Mouse (Mus musculus) liver, embryonic 16.5 days (tissue): Measurements from ENCODE around the gene Lce1b. TPM values are rescaled to one million over a fixed set of nuclear protein-coding genes. Genes with fewer than 3 reads are reported as not detected.
"Not testable (repeated sequence)": the region's sequence is repeated elsewhere in the genome, so short reads cannot be mapped to it uniquely, and the experiment has no call there.

ENCODE experiments used
- ATAC-seq: fragments of 200-750 bp; cut with Nextera tagmentation; 2 replicates; pipeline ENCODE4 v1.8.0; 2017; ENCODE audit warnings: low read depth, mild to moderate bottlenecking, moderate number of reproducible peaks, moderate library complexity
- H3K27ac ChIP-seq: fragments of 300-500 bp; sonication (generic); 2 replicates; pipeline ENCODE4 v1.5.1; 2014; ENCODE audit warnings: mild to moderate bottlenecking, low read length
- H3K27me3 ChIP-seq: fragments of 300-500 bp; sonication (generic); 2 replicates; pipeline ENCODE4 v1.6.1; 2014; ENCODE audit warnings: low read depth, low read length, mixed read lengths; ENCODE audit not compliant: control insufficient read depth, insufficient read depth
- H3K36me3 ChIP-seq: fragments of 300-500 bp; sonication (generic); 2 replicates; pipeline ENCODE4 v1.6.1; 2014; ENCODE audit warnings: mild to moderate bottlenecking; ENCODE audit not compliant: control insufficient read depth, insufficient read depth
- H3K4me1 ChIP-seq: fragments of 300-500 bp; sonication (generic); 2 replicates; pipeline ENCODE4 v1.6.1; 2014; ENCODE audit warnings: low read depth, low read length, mixed read lengths; ENCODE audit not compliant: control insufficient read depth
- H3K4me2 ChIP-seq: fragments of 300-500 bp; sonication (generic); 2 replicates; pipeline ENCODE4 v1.6.1; 2014; ENCODE audit warnings: low read depth, low read length, mixed read lengths
- H3K4me3 ChIP-seq: fragments of 300-500 bp; sonication (generic); 2 replicates; pipeline ENCODE4 v1.5.1; 2014; ENCODE audit warnings: low read depth, mild to moderate bottlenecking, low read length
- H3K9ac ChIP-seq: fragments of 300-500 bp; sonication (generic); 2 replicates; pipeline ENCODE4 v1.6.1; 2014; ENCODE audit warnings: low read depth, low read length
- H3K9me3 ChIP-seq: fragments of 300-500 bp; sonication (generic); replicated peaks from 2 replicates; pipeline ENCODE4 v1.6.1; 2016; ENCODE audit warnings: low read length; ENCODE audit not compliant: control insufficient read depth
- WGBS: fragments of 180-500 bp; shearing (Covaris S2); extraction: QIAGEN DNeasy Blood & Tissue Kit; methylation state at CpG from one replicate; pipeline ENCODE4 v1.1.7; 2014; ENCODE audit not compliant: insufficient replicate concordance; 5-methylcytosine and 5-hydroxymethylcytosine counted together
- polyA plus RNA-seq: library from polyadenylated mRNA; unstranded; fragments of >200 nt; fragmentation: Nextera tagmentation; extraction: Ambion mirVana; gene quantifications from 2 replicates; pipeline ENCODE4 v1.2.1, GENCODE M21; 2015

Gene Lce1b
- polyA plus RNA-seq, result not detected in 2 replicates

- no peaks in the 10 kb centered on the region for H3K27me3 ChIP-seq
- no peak within 1 kb of the TSS for H3K9ac ChIP-seq
- H3K4me1 ChIP-seq, result no peaks in the 10 kb centered on the region
- H3K4me2 ChIP-seq, result no peak within 1 kb of the TSS
- no peaks in the 10 kb centered on the region for H3K9me3 ChIP-seq
- ATAC-seq, result no peak
- no peaks in the 10 kb centered on the region for H3K36me3 ChIP-seq
- H3K27ac ChIP-seq, result no peak within 1 kb of the TSS
- no peak within 1 kb of the TSS for H3K4me3 ChIP-seq
Measured at GRCm38 (mm10) chr3:92656826-92657225, at the start of gene Lce1b. Lce1b (minus strand) TSS chr3:92656926.

- H3K9me3 ChIP-seq, result no peaks in the 10 kb centered on the region
- no peak for ATAC-seq
- no peak overlapping the region for H3K9ac ChIP-seq
- H3K4me2 ChIP-seq, result no peak overlapping the region
- 9% methylated on average over 1 of the region's 1 CpGs for WGBS
- H3K27me3 ChIP-seq, result no peaks in the 10 kb centered on the region
- H3K4me1 ChIP-seq, result no peaks in the 10 kb centered on the region
- no peaks in the 10 kb centered on the region for H3K36me3 ChIP-seq
- H3K27ac ChIP-seq, result no peak overlapping the region
- H3K4me3 ChIP-seq, result no peak overlapping the region
Measured at GRCm38 (mm10) chr3:92694613-92695012, 37.9 kb upstream of the Lce1b start.

DNA sequence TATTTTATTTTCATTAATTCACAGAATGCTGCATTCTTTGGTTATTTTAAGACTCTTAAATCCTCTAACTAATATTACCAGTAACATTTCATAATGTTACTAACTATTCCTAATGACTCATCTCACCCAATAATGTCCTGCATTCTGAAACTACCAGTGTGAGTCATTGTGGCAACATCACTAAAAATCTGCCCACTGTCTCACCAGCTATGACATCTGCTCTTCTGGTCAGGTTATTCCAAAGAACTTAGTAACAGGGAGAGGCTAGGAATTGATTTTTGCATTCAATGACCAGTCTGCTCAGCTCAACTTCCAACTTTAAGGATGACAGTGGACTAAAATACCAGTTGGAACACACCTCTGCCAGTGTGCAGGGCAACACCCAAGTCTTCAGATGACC, 35.0 kb upstream of the Lce1b start:
- Histone ChIP-seq H3K4me3 (no peak overlapping the region), H3K27ac (no peak overlapping the region), H3K9ac (no peak overlapping the region), H3K9me3 (no peaks in the 10 kb centered on the region), H3K36me3 (no peaks in the 10 kb centered on the region), H3K27me3 (no peaks in the 10 kb centered on the region), H3K4me1 (no peaks in the 10 kb centered on the region), H3K4me2 (no peak overlapping the region)
- no peak for ATAC-seq

DNA sequence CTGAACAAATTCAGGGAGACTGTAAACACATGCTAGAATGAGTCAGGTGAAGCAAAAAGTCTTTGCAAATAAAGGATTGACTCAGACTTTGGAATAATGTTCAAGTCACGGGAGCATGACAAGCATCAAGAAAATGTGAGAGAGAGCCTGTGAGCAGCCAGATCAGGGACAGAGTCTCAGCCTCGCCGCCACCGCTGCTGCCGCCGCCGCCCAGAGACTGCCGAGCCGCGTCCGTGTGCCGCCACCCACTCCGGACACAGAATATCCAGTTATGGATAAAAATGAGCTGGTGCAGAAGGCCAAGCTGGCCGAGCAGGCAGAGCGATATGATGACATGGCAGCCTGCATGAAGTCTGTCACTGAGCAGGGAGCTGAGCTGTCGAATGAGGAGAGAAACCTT, 32.4 kb upstream of the Lce1b start:
- not testable (repeated sequence) for H3K4me1 ChIP-seq, H3K4me2 ChIP-seq, H3K27me3 ChIP-seq, H3K27ac ChIP-seq, H3K36me3 ChIP-seq, H3K4me3 ChIP-seq, H3K9ac ChIP-seq, ATAC-seq, H3K9me3 ChIP-seq
- WGBS, result 61% methylated on average over 16 of the region's 16 CpGs

GRCm38 (mm10) chr3:92687110-92687509, 30.4 kb upstream of the Lce1b start, which contains the start of gene Lce1d:
Lce1d (minus strand) TSS chr3:92687210.
- H3K9ac ChIP-seq, result no peak within 1 kb of the TSS
- H3K27ac ChIP-seq, result no peak within 1 kb of the TSS
- no peaks in the 10 kb centered on the region for H3K27me3 ChIP-seq
- H3K4me3 ChIP-seq, result no peak within 1 kb of the TSS
- 37% methylated on average over 2 of the region's 2 CpGs for WGBS
- no peak for ATAC-seq
- no peak within 1 kb of the TSS for H3K4me2 ChIP-seq
- H3K4me1 ChIP-seq, result no peaks in the 10 kb centered on the region
- H3K36me3 ChIP-seq, result no peaks in the 10 kb centered on the region
- no peaks in the 10 kb centered on the region for H3K9me3 ChIP-seq

DNA sequence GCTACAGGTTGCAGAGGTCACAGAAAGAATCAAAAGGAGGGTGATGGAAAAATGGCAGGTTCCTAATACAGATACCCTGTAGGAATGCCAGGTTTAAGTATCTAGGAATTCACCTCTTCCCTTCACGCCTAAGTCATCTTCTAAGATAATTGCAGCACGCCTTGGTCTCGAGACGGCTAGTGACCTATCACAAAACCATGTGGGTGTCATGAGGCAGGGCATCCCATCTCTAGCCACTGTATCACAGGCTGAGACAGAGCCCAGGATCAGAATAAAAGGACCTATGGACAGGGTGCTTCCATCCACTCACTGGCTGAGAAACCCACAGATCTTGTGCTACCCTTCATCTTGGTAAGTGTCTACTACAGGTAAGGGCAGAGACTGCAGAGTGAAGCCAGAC, 22.2 kb upstream of the Lce1b start, which contains the start of gene Lce1c:
TSS of gene Lce1c (plus strand) at position 301 of the 400 bp plus-strand sequence.
- Histone ChIP-seq H3K4me2 (no peak within 1 kb of the TSS), H3K36me3 (no peaks in the 10 kb centered on the region), H3K27me3 (no peaks in the 10 kb centered on the region), H3K4me1 (no peaks in the 10 kb centered on the region), H3K27ac (no peak within 1 kb of the TSS), H3K9ac (no peak within 1 kb of the TSS), H3K4me3 (no peak within 1 kb of the TSS), H3K9me3 (no peaks in the 10 kb centered on the region)
- ATAC-seq, result no peak
- WGBS, result 64% methylated on average over 4 of the region's 4 CpGs

- no peak for ATAC-seq
- Histone ChIP-seq H3K27ac (no peak within 1 kb of the TSS), H3K9ac (no peak within 1 kb of the TSS), H3K4me2 (no peak within 1 kb of the TSS), H3K27me3 (no peaks in the 10 kb centered on the region), H3K36me3 (no peaks in the 10 kb centered on the region), H3K4me3 (no peak within 1 kb of the TSS), H3K9me3 (no peaks in the 10 kb centered on the region), H3K4me1 (no peaks in the 10 kb centered on the region)
Measured at GRCm38 (mm10) chr3:92670215-92670614, 13.5 kb upstream of the Lce1b start, which contains the start of gene Lce1a2. Lce1a2 (minus strand) TSS chr3:92670315.

- no peak within 1 kb of the TSS for H3K4me3 ChIP-seq
- H3K4me2 ChIP-seq, result no peak within 1 kb of the TSS
- H3K27ac ChIP-seq, result no peak within 1 kb of the TSS
- H3K9me3 ChIP-seq, result no peaks in the 10 kb centered on the region
- no peaks in the 10 kb centered on the region for H3K4me1 ChIP-seq
- H3K36me3 ChIP-seq, result no peaks in the 10 kb centered on the region
- no peak for ATAC-seq
- no peaks in the 10 kb centered on the region for H3K27me3 ChIP-seq
- 52% methylated on average over 1 of the region's 1 CpGs for WGBS
- no peak within 1 kb of the TSS for H3K9ac ChIP-seq
Measured at GRCm38 (mm10) chr3:92648207-92648606, 8.5 kb downstream of the Lce1b start, which contains the start of gene Lce1a1. Lce1a1 (minus strand) TSS chr3:92648307.

DNA sequence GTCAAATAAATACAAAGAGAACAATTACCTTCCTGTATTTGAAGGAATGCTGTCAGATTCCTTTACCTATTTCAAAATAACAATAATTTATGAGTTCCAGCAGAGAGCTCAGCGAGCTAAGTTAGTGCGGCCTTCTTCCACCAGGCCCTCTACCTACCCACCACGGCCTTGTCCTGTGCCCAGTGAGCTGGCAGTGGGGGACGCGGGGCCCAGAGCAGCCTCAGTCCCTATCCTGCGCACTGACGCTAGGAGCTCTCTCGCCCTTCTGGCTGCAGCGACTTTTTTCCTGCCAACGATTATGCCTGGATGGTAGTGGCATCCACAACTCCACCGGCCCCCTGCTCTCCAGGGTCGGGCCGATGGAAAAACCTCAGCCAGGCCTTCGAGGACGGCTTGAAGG, 16.9 kb downstream of the Lce1b start:
- no peak overlapping the region for H3K4me2 ChIP-seq
- no peak overlapping the region for H3K9ac ChIP-seq
- H3K27ac ChIP-seq, result no peak overlapping the region
- H3K36me3 ChIP-seq, result no peaks in the 10 kb centered on the region
- ATAC-seq, result no peak
- whole genome bisulfite sequencing, result 77% methylated on average over 15 of the region's 15 CpGs
- no peaks in the 10 kb centered on the region for H3K27me3 ChIP-seq
- H3K4me1 ChIP-seq, result no peaks in the 10 kb centered on the region
- no peaks in the 10 kb centered on the region for H3K9me3 ChIP-seq
- H3K4me3 ChIP-seq, result no peak overlapping the region

DNA sequence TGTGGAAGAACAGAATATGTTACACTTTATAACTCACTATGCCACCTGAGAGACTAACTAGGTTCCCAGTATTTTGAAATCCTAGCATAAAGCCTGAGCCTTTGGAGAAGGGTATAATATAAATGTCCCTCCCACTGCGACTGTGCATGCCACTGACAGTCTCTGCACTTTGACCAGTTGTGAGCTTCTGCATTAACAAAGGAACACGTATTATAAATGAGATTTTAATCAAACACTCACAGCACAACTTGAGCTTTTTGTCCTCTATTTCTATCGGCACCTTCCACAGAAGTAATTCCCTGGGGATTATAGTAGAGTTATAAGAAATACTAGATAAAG, 18.1 kb downstream of the Lce1b start:
- Histone ChIP-seq H3K27me3 (no peaks in the 10 kb centered on the region), H3K9me3 (no peaks in the 10 kb centered on the region), H3K9ac (no peak overlapping the region), H3K4me1 (no peaks in the 10 kb centered on the region), H3K27ac (no peak overlapping the region), H3K36me3 (no peaks in the 10 kb centered on the region), H3K4me2 (no peak overlapping the region), H3K4me3 (no peak overlapping the region)
- ATAC-seq, result no peak
- 55% methylated on average over 3 of the region's 3 CpGs for WGBS
